Mouse (Mus musculus) liver, postnatal 0 days (tissue): Measurements from ENCODE around the gene Arhgap44. TPM values are rescaled to one million over a fixed set of nuclear protein-coding genes. Genes with fewer than 3 reads are reported as not detected.

Experiments used
- ATAC-seq: fragments of 200-750 bp; cut with Nextera tagmentation; 2 replicates; pipeline ENCODE4 v1.8.0; 2017; ENCODE audit warnings: mild to moderate bottlenecking, moderate library complexity
- DNase-seq: peaks from one replicate; pipeline ENCODE4 v3.0.0-alpha.2; 2016
- H3K27ac ChIP-seq: fragments of 300-500 bp; sonication (generic); 2 replicates; pipeline ENCODE4 v1.5.1; 2014; ENCODE audit warnings: antibody characterized with exemption, moderate library complexity, mild to moderate bottlenecking, low read depth
- H3K27me3 ChIP-seq: fragments of 300-500 bp; sonication (generic); 2 replicates; pipeline ENCODE4 v1.6.1; 2014; ENCODE audit warnings: low read length, control low read depth, mixed read lengths; ENCODE audit not compliant: insufficient read depth
- H3K36me3 ChIP-seq: fragments of 300-500 bp; sonication (generic); replicated peaks from 2 replicates; pipeline ENCODE4 v1.6.1; 2014; ENCODE audit warnings: mild to moderate bottlenecking, control low read depth, low read length, moderate library complexity, mixed read lengths; ENCODE audit not compliant: insufficient read depth
- H3K4me1 ChIP-seq: fragments of 300-500 bp; sonication (generic); 2 replicates; pipeline ENCODE4 v1.6.1; 2014; ENCODE audit warnings: antibody characterized with exemption, mild to moderate bottlenecking, control low read depth; ENCODE audit not compliant: insufficient read depth
- H3K4me2 ChIP-seq: fragments of 300-500 bp; sonication (generic); 2 replicates; pipeline ENCODE4 v1.6.1; 2014; ENCODE audit warnings: low read depth, mild to moderate bottlenecking, low read length, moderate library complexity, mixed read lengths
- H3K4me3 ChIP-seq: fragments of 300-500 bp; sonication (generic); 2 replicates; pipeline ENCODE4 v1.5.1; 2014; ENCODE audit warnings: low read depth, low read length
- H3K9ac ChIP-seq: fragments of 300-500 bp; sonication (generic); replicated peaks from 2 replicates; pipeline ENCODE4 v1.6.1; 2014; ENCODE audit warnings: mild to moderate bottlenecking, moderate library complexity
- H3K9me3 ChIP-seq: fragments of 300-500 bp; sonication (generic); 2 replicates; pipeline ENCODE4 v1.6.1; 2016; ENCODE audit warnings: mild to moderate bottlenecking, control low read depth, low read length, mixed read lengths
- CTCF ChIP-seq: sonication (generic); IDR thresholded peaks from 2 replicates; pipeline ENCODE4 v1.5.1; 2016; ENCODE audit warnings: antibody characterized with exemption, low read depth
- EP300 ChIP-seq: IDR thresholded peaks from 2 replicates; pipeline ENCODE4 v1.6.1; 2016; ENCODE audit warnings: antibody characterized with exemption, low read depth, mild to moderate bottlenecking
- WGBS: fragments of 180-500 bp; shearing (Covaris S2); extraction: QIAGEN DNeasy Blood & Tissue Kit; methylation state at CpG from one replicate; pipeline ENCODE4 v1.1.7; 2014; ENCODE audit not compliant: insufficient replicate concordance; 5-methylcytosine and 5-hydroxymethylcytosine counted together
- polyA plus RNA-seq: library from polyadenylated mRNA; unstranded; fragments of >200 nt; fragmentation: Nextera tagmentation; extraction: Ambion mirVana; gene quantifications from 2 replicates; pipeline ENCODE4 v1.2.1, GENCODE M21; 2015

Gene Arhgap44
- polyA plus RNA-seq, 1 experiment from 2014 or later: 0.62 TPM

DNA sequence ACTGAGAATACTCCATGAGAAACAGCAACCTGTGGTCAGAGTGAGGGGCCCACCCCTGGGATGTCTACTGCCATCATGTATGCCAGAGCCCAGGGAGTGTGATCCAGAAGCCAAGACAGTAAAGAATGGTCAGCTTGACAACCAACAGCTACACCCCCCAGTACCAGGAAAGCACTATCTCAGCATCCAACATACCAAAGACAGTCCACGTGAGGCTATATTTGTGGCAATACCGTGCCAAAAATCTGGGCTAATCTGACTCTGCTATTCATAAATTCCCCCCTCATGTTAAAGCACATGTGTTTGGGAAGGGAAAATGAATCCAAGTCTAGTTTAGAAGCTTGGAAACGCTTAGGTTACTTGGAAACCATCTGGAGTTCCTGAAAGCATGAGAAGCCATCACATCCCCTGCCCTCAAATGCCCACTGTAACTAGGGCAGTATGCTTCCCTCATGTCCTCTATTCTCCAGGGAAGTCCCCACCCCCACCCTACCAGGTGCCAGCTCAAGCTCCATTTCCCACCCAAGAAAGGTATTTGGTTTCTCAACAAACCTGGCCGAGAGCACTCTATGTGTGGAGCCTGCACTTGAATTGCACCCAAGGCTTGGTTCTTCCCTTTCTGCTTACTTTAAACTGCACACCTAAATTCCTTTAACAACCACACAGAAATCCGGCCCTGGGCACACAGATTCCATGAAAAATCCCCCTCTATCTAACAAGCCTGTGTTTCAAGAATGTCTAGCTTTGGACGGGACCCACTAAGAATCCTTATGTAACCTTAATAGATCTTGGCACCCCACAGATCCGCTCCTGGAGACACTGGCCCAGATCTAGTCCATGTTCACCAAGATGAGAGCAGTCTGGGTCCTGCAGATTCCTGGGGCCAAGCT lies 1.5 kb downstream of the Arhgap44 start:
- H3K27me3 ChIP-seq: peaks cover 13% of the 10 kb centered on the region
- no peak overlapping the region for H3K4me2 ChIP-seq
- TF ChIP-seq CTCF (no peak), EP300 (no peak)
- H3K36me3 ChIP-seq: no peaks in the 10 kb centered on the region
- no peak for DNase-seq
- 0 out of 2 replicates have a peak, but pooled peaks cover 8% of the 10 kb centered on the region for H3K4me1 ChIP-seq
- 59% methylated on average over 7 of the region's 7 CpGs for WGBS
- H3K4me3 ChIP-seq: no peak overlapping the region
- H3K9ac ChIP-seq: no peak overlapping the region
- no peak overlapping the region for H3K27ac ChIP-seq
- no peaks in the 10 kb centered on the region for H3K9me3 ChIP-seq
- no peak for ATAC-seq

DNA sequence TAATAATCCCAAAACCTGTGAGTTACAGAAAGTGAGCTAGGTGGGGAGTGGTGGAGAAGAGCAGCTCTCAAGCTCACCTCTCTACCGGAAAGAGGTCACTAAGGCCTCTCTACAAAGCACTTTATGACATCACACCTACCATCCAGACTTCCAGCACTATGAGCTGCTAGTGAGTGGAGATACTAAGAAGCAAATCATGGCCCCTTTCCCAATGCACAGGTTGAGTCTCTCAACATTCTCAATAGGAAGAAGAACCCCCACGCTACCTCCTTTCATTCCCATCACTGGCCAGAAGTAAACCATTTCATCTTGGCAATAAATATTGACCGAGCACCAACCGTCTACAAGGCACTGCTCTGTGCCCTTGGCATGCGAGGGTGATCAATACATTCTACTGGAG lies 3.0 kb downstream of the Arhgap44 start, which contains the start of gene 1700086D15Rik:
TSS of gene 1700086D15Rik (minus strand) at position 101 of the 400 bp plus-strand sequence.
- WGBS: 76% methylated on average over 5 of the region's 5 CpGs
- DNase-seq (no peak), ATAC-seq (no peak)
- no peak within 1 kb of the TSS for H3K4me3 ChIP-seq
- H3K9ac ChIP-seq: no peak within 1 kb of the TSS
- H3K9me3 ChIP-seq: no peaks in the 10 kb centered on the region
- H3K4me1 ChIP-seq: 0 out of 2 replicates have a peak, but pooled peaks cover 8% of the 10 kb centered on the region
- H3K4me2 ChIP-seq: no peak within 1 kb of the TSS
- no peak for TF ChIP-seq EP300
- TF ChIP-seq CTCF: no peak
- H3K36me3 ChIP-seq: no peaks in the 10 kb centered on the region
- H3K27ac ChIP-seq: no peak within 1 kb of the TSS
- H3K27me3 ChIP-seq: peaks cover 13% of the 10 kb centered on the region

- no peaks in the 10 kb centered on the region for H3K9me3 ChIP-seq
- no peak overlapping the region for H3K9ac ChIP-seq
- no peak for DNase-seq
- H3K27ac ChIP-seq: no peak overlapping the region
- no peaks in the 10 kb centered on the region for H3K36me3 ChIP-seq
- no peak overlapping the region for H3K4me2 ChIP-seq
- no peak overlapping the region for H3K4me3 ChIP-seq
- peaks cover 13% of the 10 kb centered on the region for H3K27me3 ChIP-seq
- 0 out of 2 replicates have a peak, but pooled peaks cover 8% of the 10 kb centered on the region for H3K4me1 ChIP-seq
- ATAC-seq: no peak
- no peak for TF ChIP-seq EP300
- no peak for TF ChIP-seq CTCF
- 82% methylated on average over 5 of the region's 5 CpGs for WGBS
Observed at GRCm38 (mm10) chr11:65158658-65158990, 4.1 kb downstream of the Arhgap44 start.

DNA sequence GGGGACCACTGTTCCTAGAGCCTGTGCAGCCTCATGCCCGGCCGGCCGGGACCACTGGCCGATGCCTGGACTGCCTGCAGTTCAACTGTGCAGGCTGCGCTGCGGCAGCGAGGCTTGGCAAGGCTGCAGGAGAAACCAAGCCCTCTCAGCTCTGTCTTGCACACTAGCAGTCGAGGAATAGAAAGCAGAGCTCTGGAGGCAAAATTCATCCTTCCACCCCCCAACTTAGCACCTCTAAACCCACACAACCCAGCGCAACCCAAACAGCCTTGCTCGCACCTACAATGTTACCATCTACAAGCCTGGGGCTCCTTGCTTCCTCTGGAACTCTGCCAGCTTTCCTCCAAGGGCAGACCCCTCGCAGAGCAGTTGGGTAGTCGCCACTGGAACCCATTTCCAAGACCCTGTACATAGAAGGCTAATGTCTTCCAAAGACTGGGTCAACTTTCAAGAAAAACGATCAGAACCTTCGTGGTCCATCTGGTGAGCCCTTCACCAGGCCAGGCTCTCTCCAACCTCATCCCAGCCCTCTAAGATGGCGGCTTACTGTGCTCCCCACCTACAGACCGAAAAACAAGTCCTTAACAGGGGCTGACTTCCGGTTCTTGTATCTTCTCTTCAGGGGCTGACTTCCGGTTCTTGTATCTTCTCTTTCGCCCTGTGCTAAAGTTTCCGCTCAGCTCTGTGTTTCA lies 4.6 kb downstream of the Arhgap44 start:
- no peak overlapping the region for H3K9ac ChIP-seq
- 86% methylated on average over 20 of the region's 20 CpGs for WGBS
- H3K9me3 ChIP-seq: no peaks in the 10 kb centered on the region
- no peak overlapping the region for H3K4me2 ChIP-seq
- H3K27ac ChIP-seq: no peak overlapping the region
- no peak overlapping the region for H3K4me3 ChIP-seq
- DNase-seq (no peak), ATAC-seq (no peak)
- H3K36me3 ChIP-seq: no peaks in the 10 kb centered on the region
- H3K27me3 ChIP-seq: peaks cover 13% of the 10 kb centered on the region
- 0 out of 2 replicates have a peak, but pooled peaks cover 8% of the 10 kb centered on the region for H3K4me1 ChIP-seq
- TF ChIP-seq EP300: no peak

DNA sequence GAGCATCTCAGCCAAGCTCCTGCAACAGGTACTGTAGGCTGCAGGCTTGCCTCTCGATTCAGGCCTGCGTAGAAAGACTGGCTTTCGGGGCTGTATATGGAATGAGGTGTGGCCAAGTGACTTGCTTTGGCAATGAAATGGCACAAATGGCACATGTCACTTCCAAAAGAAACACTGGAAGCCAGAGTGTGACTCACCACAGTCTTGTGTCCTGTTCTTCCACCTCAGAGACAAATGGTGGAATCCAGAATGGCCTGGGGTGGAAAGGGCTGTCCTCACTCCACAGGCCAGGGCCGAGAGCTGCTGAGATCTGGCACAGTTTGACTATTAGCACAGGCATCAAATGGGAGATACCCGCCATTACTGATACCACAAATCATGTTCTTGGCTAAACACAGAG lies 9.8 kb downstream of the Arhgap44 start:
- H3K9ac ChIP-seq: no peak overlapping the region
- H3K4me2 ChIP-seq: no peak overlapping the region
- no peak overlapping the region for H3K4me3 ChIP-seq
- ATAC-seq (no peak), DNase-seq (no peak)
- no peaks in the 10 kb centered on the region for H3K9me3 ChIP-seq
- H3K27me3 ChIP-seq: no peaks in the 10 kb centered on the region
- TF ChIP-seq EP300: no peak
- no peak for TF ChIP-seq CTCF
- H3K36me3 ChIP-seq: no peaks in the 10 kb centered on the region
- 74% methylated on average over 5 of the region's 5 CpGs for WGBS
- H3K4me1 ChIP-seq: no peaks in the 10 kb centered on the region
- H3K27ac ChIP-seq: no peak overlapping the region

- WGBS: 77% methylated on average over 7 of the region's 7 CpGs
- Histone ChIP-seq H3K27me3 (no peaks in the 10 kb centered on the region), H3K9me3 (no peaks in the 10 kb centered on the region), H3K9ac (no peak overlapping the region), H3K4me3 (no peak overlapping the region), H3K36me3 (no peaks in the 10 kb centered on the region), H3K4me2 (no peak overlapping the region), H3K27ac (no peak overlapping the region), H3K4me1 (no peaks in the 10 kb centered on the region)
- TF ChIP-seq EP300: no peak
- no peak for TF ChIP-seq CTCF
- no peak for DNase-seq
- no peak for ATAC-seq
Observed at GRCm38 (mm10) chr11:65148441-65148840, 14.3 kb downstream of the Arhgap44 start.
